Mouse (Mus musculus): ENCODE data around the gene Apoc1. TPM values are rescaled to one million over a fixed set of nuclear protein-coding genes. Genes with fewer than 3 reads are reported as not detected.
"Not testable (repeated sequence)": the region's sequence is repeated elsewhere in the genome, so short reads cannot be mapped to it uniquely, and the experiment has no call there.

Gene Apoc1
- polyA plus RNA-seq, 1 experiment from 2014 or later: 1.0 TPM

DNA sequence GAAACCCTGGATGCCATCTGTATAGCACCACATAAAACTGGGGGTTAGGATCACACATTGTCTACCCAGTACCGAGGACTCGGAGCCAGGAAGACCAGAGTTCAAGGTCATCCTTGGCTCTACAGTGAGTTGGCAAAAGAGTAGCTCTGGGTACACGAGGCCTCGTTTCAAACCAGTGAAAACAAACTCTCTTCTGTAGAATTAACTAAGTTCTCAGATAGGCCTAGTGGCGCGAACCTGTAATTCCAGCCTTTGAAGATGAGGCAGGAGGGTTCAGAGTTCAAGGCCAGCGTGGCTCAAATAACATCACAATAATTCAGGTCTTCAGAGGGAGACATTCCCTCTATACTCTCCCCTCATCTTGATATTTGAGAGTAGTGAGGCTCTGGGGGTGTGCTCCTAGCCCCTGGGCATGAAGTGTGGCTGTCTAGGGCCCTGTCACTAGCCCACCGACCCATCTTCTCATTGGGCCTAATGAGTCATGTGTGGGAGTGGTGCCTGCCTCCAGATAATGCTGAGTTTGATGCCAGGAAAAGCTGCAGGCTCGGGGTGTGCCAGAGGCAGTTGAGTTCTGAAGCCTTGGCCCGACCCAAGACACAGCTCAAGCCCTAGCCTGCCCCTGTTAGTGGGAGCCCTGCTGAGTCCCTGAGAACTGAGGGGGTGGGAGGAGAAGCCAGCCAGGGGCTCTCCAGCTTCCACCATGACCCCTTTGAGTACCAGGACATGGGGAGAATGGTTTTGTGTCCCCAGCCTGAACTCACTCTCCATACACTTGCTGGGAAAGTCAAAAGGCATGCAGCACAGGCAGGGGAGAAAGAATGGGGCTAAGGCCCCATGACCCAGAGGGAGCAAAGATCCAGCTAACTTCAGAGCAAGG, 2.1 kb upstream of the Apoc1 start:
- peaks cover 3% of the 10 kb centered on the region; the same call in 1 of the 2 replicates for H3K36me3 ChIP-seq (ENCODE audit: control insufficient read depth, insufficient read depth, low read length)
- WGBS: 90% methylated on average over 10 of the region's 10 CpGs
- ATAC-seq: no peak

DNA sequence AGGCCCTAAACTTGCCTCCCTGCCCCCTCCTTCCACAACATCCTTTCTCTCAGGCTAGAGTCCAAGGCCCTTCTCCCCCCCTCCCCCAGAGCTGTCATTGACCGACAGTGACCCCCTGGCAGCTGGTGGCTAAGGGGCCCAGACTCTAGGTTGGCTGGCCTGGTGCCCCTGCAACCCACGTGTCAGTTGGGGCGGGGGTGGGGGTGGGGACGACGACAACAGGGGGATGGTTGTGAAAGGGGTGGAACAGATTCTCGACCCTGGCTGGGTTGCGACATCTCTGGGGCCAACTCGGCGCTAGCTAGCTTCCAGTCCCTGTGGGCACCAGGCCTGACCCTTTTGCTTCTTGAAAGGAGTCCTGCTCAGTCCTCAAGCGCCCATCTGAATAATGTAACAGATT, 961 bp upstream of the Apoc1 start:
- peaks cover 5% of the 10 kb centered on the region; the same call in 1 of the 2 replicates for H3K4me1 ChIP-seq (ENCODE audit: control insufficient read depth, insufficient read depth, low read length)
- no peaks in the 10 kb centered on the region for H3K9me3 ChIP-seq (replicated peaks; ENCODE audit: control insufficient read depth, low read length, poor library complexity, severe bottlenecking)
- no peaks in the 10 kb centered on the region for H3K27me3 ChIP-seq (ENCODE audit: control insufficient read depth, insufficient read depth, low read depth, low read length)
- H3K36me3 ChIP-seq (ENCODE audit: control insufficient read depth, insufficient read depth, low read length): peaks cover 3% of the 10 kb centered on the region; the same call in 1 of the 2 replicates
- WGBS: 35% methylated on average over 10 of the region's 10 CpGs
- H3K4me2 ChIP-seq (ENCODE audit: low read length): no peak overlapping the region
- H3K4me3 ChIP-seq (ENCODE audit: low read depth, low read length): no peak overlapping the region
- ATAC-seq: peak; percentile 49; the same call in 1 of the 2 replicates
- 0 out of 2 replicates have a peak overlapping the region, but pooled peaks have one; percentile 24 for H3K27ac ChIP-seq (ENCODE audit: low read length)
- no peak overlapping the region for H3K9ac ChIP-seq (ENCODE audit: low read depth, low read length)

More for the DNA sequence above, 2.1 kb upstream of the Apoc1 start:
- Histone ChIP-seq H3K4me1 (ENCODE audit: control insufficient read depth, insufficient read depth, low read length) (peaks cover 16% of the 10 kb centered on the region; the same call in 1 of the 2 replicates), H3K27me3 (ENCODE audit: control insufficient read depth, insufficient read depth, low read depth, low read length) (no peaks in the 10 kb centered on the region), H3K4me2 (ENCODE audit: low read length) (no peak overlapping the region), H3K4me3 (ENCODE audit: low read depth, low read length) (no peak overlapping the region), H3K27ac (ENCODE audit: low read length) (no peak overlapping the region), H3K9ac (ENCODE audit: low read depth, low read length) (no peak overlapping the region), H3K9me3 (replicated peaks; ENCODE audit: control insufficient read depth, low read length, poor library complexity, severe bottlenecking) (no peaks in the 10 kb centered on the region)

DNA sequence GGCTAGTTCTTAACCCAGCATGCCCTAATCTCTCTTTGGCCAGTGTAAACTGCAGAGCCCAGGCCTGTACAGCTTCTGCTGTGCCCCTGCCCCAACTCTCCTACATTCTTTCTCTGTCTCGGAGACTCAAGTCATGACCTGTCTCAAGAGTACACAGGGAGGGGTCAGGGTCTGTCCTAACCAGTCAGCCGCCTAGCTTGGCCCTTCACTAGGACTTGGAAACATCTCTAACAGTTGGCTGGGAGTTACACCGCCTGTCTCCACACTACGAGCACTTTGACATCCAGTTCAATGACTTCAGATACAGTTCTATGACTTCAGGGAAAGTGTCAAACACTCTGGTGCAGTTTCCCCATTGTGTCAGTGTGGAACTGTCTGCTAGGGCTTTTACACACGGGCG, 1.0 kb downstream of the Apoc1 start:
- WGBS: 70% methylated on average over 6 of the region's 6 CpGs
- H3K36me3 ChIP-seq (ENCODE audit: control insufficient read depth, insufficient read depth, low read length): no peaks in the 10 kb centered on the region
- no peak overlapping the region for H3K27ac ChIP-seq (ENCODE audit: low read length)

DNA sequence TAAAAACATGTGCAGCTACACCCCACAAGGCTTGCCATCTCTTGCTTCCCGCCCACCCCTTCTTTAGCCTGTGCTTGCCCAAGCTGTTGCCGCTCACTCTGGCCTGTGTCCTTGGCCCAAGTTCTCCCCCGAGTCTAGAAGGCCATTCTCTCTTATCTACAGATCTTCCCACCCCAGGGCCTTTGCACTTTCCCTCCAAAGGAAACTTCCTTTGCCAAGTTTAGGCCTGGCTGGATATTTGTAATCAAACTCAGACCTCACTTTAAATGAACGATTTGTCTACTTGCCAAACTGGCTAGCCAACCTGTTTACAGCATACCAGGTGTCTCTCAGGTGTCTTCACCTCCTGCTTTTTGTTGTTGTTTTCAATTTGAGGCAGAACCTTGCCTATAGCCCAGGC, 1.6 kb downstream of the Apoc1 start:
- no peak for ATAC-seq
- no peak overlapping the region for H3K9ac ChIP-seq (ENCODE audit: low read depth, low read length)
- no peaks in the 10 kb centered on the region for H3K36me3 ChIP-seq (ENCODE audit: control insufficient read depth, insufficient read depth, low read length)
- 89% methylated on average over 4 of the region's 4 CpGs for WGBS
- H3K4me3 ChIP-seq (ENCODE audit: low read depth, low read length): no peak overlapping the region
- H3K4me1 ChIP-seq (ENCODE audit: control insufficient read depth, insufficient read depth, low read length): no peaks in the 10 kb centered on the region
- no peaks in the 10 kb centered on the region for H3K9me3 ChIP-seq (replicated peaks; ENCODE audit: control insufficient read depth, low read length, poor library complexity, severe bottlenecking)
- no peaks in the 10 kb centered on the region for H3K27me3 ChIP-seq (ENCODE audit: control insufficient read depth, insufficient read depth, low read depth, low read length)
- H3K27ac ChIP-seq (ENCODE audit: low read length): no peak overlapping the region
- no peak overlapping the region for H3K4me2 ChIP-seq (ENCODE audit: low read length)

More for the DNA sequence above, 1.0 kb downstream of the Apoc1 start:
- no peak overlapping the region for H3K4me3 ChIP-seq (ENCODE audit: low read depth, low read length)
- no peak for ATAC-seq
- no peaks in the 10 kb centered on the region for H3K9me3 ChIP-seq (replicated peaks; ENCODE audit: control insufficient read depth, low read length, poor library complexity, severe bottlenecking)
- H3K27me3 ChIP-seq (ENCODE audit: control insufficient read depth, insufficient read depth, low read depth, low read length): no peaks in the 10 kb centered on the region
- no peaks in the 10 kb centered on the region for H3K4me1 ChIP-seq (ENCODE audit: control insufficient read depth, insufficient read depth, low read length)
- no peak overlapping the region for H3K4me2 ChIP-seq (ENCODE audit: low read length)
- no peak overlapping the region for H3K9ac ChIP-seq (ENCODE audit: low read depth, low read length)

DNA sequence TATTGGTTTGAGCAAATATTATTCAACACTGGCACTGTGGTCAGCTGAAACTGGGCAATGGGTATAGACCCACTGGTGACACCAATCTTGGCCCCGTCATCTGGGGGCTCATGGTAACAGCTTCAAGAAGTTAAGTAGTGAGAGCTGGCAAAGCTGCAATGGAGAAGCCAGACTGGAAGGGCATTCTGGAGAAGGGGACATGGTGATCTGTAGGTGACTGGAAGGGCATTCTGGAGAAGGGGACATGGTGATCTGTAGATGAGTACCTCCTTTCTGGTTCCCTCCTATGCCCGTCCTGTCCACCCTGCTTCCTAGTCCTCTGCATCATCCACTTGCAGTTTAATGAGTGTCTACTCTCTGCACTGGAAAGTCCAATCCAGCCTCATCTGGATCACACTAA, 3.8 kb downstream of the Apoc1 start:
- no peaks in the 10 kb centered on the region for H3K9me3 ChIP-seq (replicated peaks; ENCODE audit: control insufficient read depth, low read length, poor library complexity, severe bottlenecking)
- H3K4me1 ChIP-seq (ENCODE audit: control insufficient read depth, insufficient read depth, low read length): no peaks in the 10 kb centered on the region
- no peaks in the 10 kb centered on the region for H3K36me3 ChIP-seq (ENCODE audit: control insufficient read depth, insufficient read depth, low read length)
- H3K27ac ChIP-seq (ENCODE audit: low read length): no peak overlapping the region
- no peak overlapping the region for H3K9ac ChIP-seq (ENCODE audit: low read depth, low read length)
- no peaks in the 10 kb centered on the region for H3K27me3 ChIP-seq (ENCODE audit: control insufficient read depth, insufficient read depth, low read depth, low read length)
- H3K4me3 ChIP-seq (ENCODE audit: low read depth, low read length): no peak overlapping the region
- WGBS: 91% methylated on average over 2 of the region's 2 CpGs
- no peak for ATAC-seq
- no peak overlapping the region for H3K4me2 ChIP-seq (ENCODE audit: low read length)

DNA sequence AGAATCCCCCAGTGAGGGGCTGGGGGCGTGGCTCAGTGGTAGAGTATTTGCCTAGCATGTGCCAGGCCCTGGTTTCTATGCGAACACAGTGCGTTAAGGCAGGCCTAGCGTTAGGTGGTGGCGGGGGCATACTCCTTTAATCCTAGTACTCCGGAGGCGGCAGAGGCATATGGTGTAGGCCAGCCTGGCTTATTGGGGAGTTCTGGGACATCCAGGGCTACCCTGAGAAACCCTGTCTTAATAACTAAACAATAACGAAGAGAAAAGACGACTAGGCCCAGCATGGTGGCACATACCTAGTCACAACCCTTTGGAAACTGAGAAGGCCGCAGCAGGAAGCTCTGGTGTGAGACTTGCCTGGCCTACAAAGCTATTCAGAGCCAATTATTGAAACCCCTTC, 4.4 kb downstream of the Apoc1 start:
- H3K9ac ChIP-seq (ENCODE audit: low read depth, low read length): no peak overlapping the region
- no peak overlapping the region for H3K4me3 ChIP-seq (ENCODE audit: low read depth, low read length)
- H3K9me3 ChIP-seq (replicated peaks; ENCODE audit: control insufficient read depth, low read length, poor library complexity, severe bottlenecking): no peaks in the 10 kb centered on the region
- H3K27ac ChIP-seq (ENCODE audit: low read length): no peak overlapping the region
- no peaks in the 10 kb centered on the region for H3K4me1 ChIP-seq (ENCODE audit: control insufficient read depth, insufficient read depth, low read length)
- 90% methylated on average over 10 of the region's 10 CpGs for WGBS
- H3K27me3 ChIP-seq (ENCODE audit: control insufficient read depth, insufficient read depth, low read depth, low read length): no peaks in the 10 kb centered on the region
- no peak for ATAC-seq
- H3K36me3 ChIP-seq (ENCODE audit: control insufficient read depth, insufficient read depth, low read length): no peaks in the 10 kb centered on the region
- H3K4me2 ChIP-seq (ENCODE audit: low read length): no peak overlapping the region

DNA sequence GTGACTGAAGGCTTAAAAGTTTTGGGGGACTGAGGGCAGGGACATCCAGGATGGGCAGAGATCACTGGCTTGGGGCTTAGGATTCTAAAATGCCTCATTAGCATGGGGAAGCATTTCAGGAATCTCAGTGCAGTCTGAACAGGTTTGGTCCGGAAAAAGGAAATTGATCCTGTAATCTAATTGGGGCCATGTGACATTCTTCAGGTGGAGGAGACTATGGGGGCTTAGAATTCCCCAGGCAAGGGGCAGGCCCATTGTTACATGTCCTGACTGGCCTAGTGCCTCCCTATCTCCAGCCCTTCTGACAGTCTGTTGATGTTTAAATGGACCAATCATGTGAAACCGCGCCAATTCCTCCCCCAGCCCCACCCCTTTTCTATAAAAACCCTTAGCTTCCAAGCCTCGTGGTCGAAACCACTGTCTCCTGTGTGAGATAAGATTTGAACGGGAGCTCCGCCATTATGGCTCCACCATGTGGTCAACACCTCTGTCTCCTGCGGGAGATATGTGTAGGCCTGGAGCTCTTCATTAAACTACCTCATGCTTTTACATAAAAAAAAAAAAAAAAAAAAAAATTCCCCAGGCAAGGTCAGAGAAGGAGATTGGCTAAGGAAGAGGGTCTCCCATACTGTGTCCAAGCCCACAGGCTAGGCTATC, 5.4 kb downstream of the Apoc1 start:
- not testable (repeated sequence) for H3K36me3 ChIP-seq (ENCODE audit: control insufficient read depth, insufficient read depth, low read length); H3K4me1 ChIP-seq (ENCODE audit: control insufficient read depth, insufficient read depth, low read length); H3K4me2 ChIP-seq (ENCODE audit: low read length); H3K27me3 ChIP-seq (ENCODE audit: control insufficient read depth, insufficient read depth, low read depth, low read length); H3K9me3 ChIP-seq (replicated peaks; ENCODE audit: control insufficient read depth, low read length, poor library complexity, severe bottlenecking); H3K27ac ChIP-seq (ENCODE audit: low read length); H3K9ac ChIP-seq (ENCODE audit: low read depth, low read length); H3K4me3 ChIP-seq (ENCODE audit: low read depth, low read length); ATAC-seq
- WGBS: 78% methylated on average over 8 of the region's 8 CpGs

DNA sequence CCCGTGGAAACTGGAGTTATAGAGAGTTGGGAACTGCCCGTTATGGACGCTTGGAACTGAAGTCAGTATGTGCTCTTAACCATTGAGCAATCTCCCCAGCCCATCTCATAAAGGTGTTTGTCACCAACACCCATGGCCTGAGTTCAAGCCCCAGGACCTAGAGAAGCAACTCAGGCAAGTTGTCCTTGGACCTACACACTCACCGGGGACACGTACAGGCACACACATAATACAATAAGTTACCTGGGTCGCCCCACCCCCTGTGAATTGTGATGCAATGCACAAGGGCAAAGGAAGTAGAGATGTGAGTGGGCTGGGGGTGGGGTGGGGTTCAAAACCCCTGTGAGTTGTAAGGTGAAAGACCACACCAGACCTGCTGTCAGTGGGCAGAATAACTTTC, 5.9 kb downstream of the Apoc1 start:
- 89% methylated on average over 6 of the region's 6 CpGs for WGBS
- Histone ChIP-seq H3K27ac (ENCODE audit: low read length) (no peak overlapping the region), H3K4me3 (ENCODE audit: low read depth, low read length) (no peak overlapping the region), H3K9me3 (replicated peaks; ENCODE audit: control insufficient read depth, low read length, poor library complexity, severe bottlenecking) (no peaks in the 10 kb centered on the region), H3K4me2 (ENCODE audit: low read length) (no peak overlapping the region), H3K36me3 (ENCODE audit: control insufficient read depth, insufficient read depth, low read length) (no peaks in the 10 kb centered on the region), H3K27me3 (ENCODE audit: control insufficient read depth, insufficient read depth, low read depth, low read length) (no peaks in the 10 kb centered on the region), H3K4me1 (ENCODE audit: control insufficient read depth, insufficient read depth, low read length) (no peaks in the 10 kb centered on the region), H3K9ac (ENCODE audit: low read depth, low read length) (no peak overlapping the region)
- no peak for ATAC-seq

DNA sequence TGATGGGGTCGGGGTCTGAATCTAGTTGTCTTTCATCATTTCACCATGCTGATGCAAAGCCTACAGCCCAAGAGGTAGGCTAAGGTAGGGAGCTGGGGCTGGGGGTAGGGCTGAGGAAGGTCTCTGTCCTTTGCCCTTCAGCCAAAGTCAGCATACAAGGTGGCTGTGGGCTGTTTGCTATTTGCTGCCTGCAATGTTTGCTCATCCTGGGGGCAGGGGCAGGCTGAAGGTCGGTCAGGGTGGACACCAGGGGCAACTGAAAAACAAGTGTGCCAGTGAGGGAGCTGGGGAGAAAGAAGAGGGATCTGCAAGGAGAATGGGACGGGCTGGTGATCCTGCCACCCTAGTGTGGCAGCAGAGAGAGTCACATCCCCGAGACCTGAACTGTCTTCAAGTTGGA, 7.1 kb downstream of the Apoc1 start:
- 64% methylated on average over 4 of the region's 4 CpGs for WGBS
- ATAC-seq: no peak

More for the DNA sequence above, 7.1 kb downstream of the Apoc1 start:
- Histone ChIP-seq H3K9ac (ENCODE audit: low read depth, low read length) (no peak overlapping the region), H3K4me1 (ENCODE audit: control insufficient read depth, insufficient read depth, low read length) (no peaks in the 10 kb centered on the region), H3K9me3 (replicated peaks; ENCODE audit: control insufficient read depth, low read length, poor library complexity, severe bottlenecking) (no peaks in the 10 kb centered on the region), H3K36me3 (ENCODE audit: control insufficient read depth, insufficient read depth, low read length) (no peaks in the 10 kb centered on the region), H3K27ac (ENCODE audit: low read length) (no peak overlapping the region), H3K27me3 (ENCODE audit: control insufficient read depth, insufficient read depth, low read depth, low read length) (no peaks in the 10 kb centered on the region), H3K4me3 (ENCODE audit: low read depth, low read length) (no peak overlapping the region), H3K4me2 (ENCODE audit: low read length) (no peak overlapping the region)

Measured in midbrain, embryonic 16.5 days (tissue).